Mouse (Mus musculus) thymus, adult 2 months (tissue): ENCODE measurements around the gene Add2.

Source experiments
- CTCF ChIP-seq: fragments of 200-500 bp; IDR thresholded peaks from 2 replicates; pipeline ENCODE4 v1.5.1; 2012; ENCODE audit warnings: mild to moderate bottlenecking, control low read depth, low read length, moderate library complexity, borderline replicate concordance; ENCODE audit not compliant: control insufficient read depth, poor library complexity, insufficient read depth; ENCODE audit errors: extremely low read depth
- POLR2A ChIP-seq: fragments of 200-500 bp; IDR thresholded peaks from 2 replicates; pipeline ENCODE4 v1.6.1; 2012; ENCODE audit warnings: mild to moderate bottlenecking, low read length, control low read depth, moderate library complexity; ENCODE audit not compliant: control insufficient read depth, poor library complexity, insufficient read depth; ENCODE audit errors: extremely low read depth

- no peak for TF ChIP-seq POLR2A
- no peak for TF ChIP-seq CTCF
Observed at GRCm38 (mm10) chr6:86161586-86161985, 133.1 kb downstream of the Add2 start.
